Mouse (Mus musculus): Measurements from ENCODE around the gene Foxo3.

Gene Foxo3

GRCm38 (mm10) chr10:42186941-42187401 is 89.6 kb downstream of the Foxo3 start:
- no peak for DNase-seq (ENCODE audit: low spot score in 2 of 2)

GRCm38 (mm10) chr10:42180333-42180732 is 96.2 kb downstream of the Foxo3 start:
- no peak for DNase-seq (ENCODE audit: low spot score in 2 of 2)

- no peak for DNase-seq (ENCODE audit: low spot score in 2 of 2)
Observed at GRCm38 (mm10) chr10:42178751-42179150, 97.8 kb downstream of the Foxo3 start.

GRCm38 (mm10) chr10:42177771-42178674 is 98.5 kb downstream of the Foxo3 start:
- DNase-seq (ENCODE audit: low spot score in 2 of 2), result no peak

- no peak for DNase-seq (ENCODE audit: low spot score in 2 of 2)
Observed at GRCm38 (mm10) chr10:42174283-42174682, 102.3 kb downstream of the Foxo3 start.

GRCm38 (mm10) chr10:42173839-42174238 is 102.7 kb downstream of the Foxo3 start:
- DNase-seq (ENCODE audit: low spot score in 2 of 2), result no peak

GRCm38 (mm10) chr10:42170889-42171347 is 105.6 kb downstream of the Foxo3 start:
- DNase-seq (ENCODE audit: low spot score in 2 of 2), result peak; percentile 73 to 80

- DNase-seq (ENCODE audit: low spot score in 2 of 2), result no peak
Observed at GRCm38 (mm10) chr10:42170201-42170600, 106.4 kb downstream of the Foxo3 start.

GRCm38 (mm10) chr10:42154727-42155126 is 121.8 kb downstream of the Foxo3 start:
- no peak for DNase-seq (ENCODE audit: low spot score in 2 of 2)

- peak in 1 of 2 experiments; percentile 17 for DNase-seq (ENCODE audit: low spot score in 2 of 2)
Observed at GRCm38 (mm10) chr10:42152426-42153205, 123.9 kb downstream of the Foxo3 start.

- no peak for DNase-seq (ENCODE audit: low spot score in 2 of 2)
Observed at GRCm38 (mm10) chr10:42149767-42150166, 126.8 kb downstream of the Foxo3 start.

- no peak for DNase-seq (ENCODE audit: low spot score in 2 of 2)
Observed at GRCm38 (mm10) chr10:42148326-42148725, 128.2 kb downstream of the Foxo3 start.

GRCm38 (mm10) chr10:42145221-42145620 is 131.3 kb downstream of the Foxo3 start:
- DNase-seq (ENCODE audit: low spot score in 2 of 2), result no peak

- no peak for DNase-seq (ENCODE audit: low spot score in 2 of 2)
Observed at GRCm38 (mm10) chr10:42144788-42145187, 131.8 kb downstream of the Foxo3 start.

- no peak for DNase-seq (ENCODE audit: low spot score in 2 of 2)
Observed at GRCm38 (mm10) chr10:42144176-42144575, 132.4 kb downstream of the Foxo3 start.

GRCm38 (mm10) chr10:42142791-42143190 is 133.8 kb downstream of the Foxo3 start:
- no peak for DNase-seq (ENCODE audit: low spot score in 2 of 2)

GRCm38 (mm10) chr10:42142081-42142480 is 134.5 kb downstream of the Foxo3 start:
- DNase-seq (ENCODE audit: low spot score in 2 of 2), result no peak

GRCm38 (mm10) chr10:42139749-42140148 is 136.8 kb downstream of the Foxo3 start:
- no peak for DNase-seq (ENCODE audit: low spot score in 2 of 2)

GRCm38 (mm10) chr10:42134759-42135702 is 141.5 kb downstream of the Foxo3 start:
- no peak for DNase-seq (ENCODE audit: low spot score in 2 of 2)
